In the genomic region with DNA sequence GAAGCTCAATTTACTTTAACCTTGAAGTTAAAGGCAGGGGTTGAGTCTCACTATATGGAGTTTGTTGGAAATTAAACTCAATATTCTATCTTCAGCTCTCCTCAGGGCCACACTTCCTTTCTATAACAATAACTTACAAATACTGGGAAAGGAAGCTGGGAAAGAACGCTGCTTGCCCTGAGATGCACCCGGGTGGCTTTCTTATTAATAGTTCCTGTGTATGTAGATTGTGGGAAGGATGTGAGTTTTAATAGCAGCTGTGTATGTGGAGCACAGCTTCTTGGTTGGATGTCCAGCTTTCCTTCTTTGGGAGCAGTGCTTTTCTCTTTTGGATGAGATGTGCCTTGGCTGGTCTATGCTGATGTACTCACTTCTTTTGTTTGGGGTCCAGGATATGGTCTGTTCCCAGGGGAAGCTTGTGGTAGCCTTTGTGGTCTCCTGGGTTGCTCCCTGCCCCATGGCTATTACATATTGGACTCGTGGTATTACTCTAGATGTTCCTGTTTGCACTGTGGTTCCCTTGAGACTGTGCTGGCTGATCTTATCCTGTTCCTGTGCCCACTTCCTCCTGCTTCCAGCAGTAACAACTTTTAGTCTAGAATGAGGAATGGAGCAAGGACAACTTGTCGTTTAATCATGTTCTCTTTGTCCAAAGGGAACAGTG, we compare ENCODE assay signal across 10 mouse cellular contexts.
A peak's percentile ranks its signal among the peaks of the same experiment; 100 is the strongest.
DNase-seq lines count a peak whose midpoint lies in the region; ATAC-seq and TF ChIP-seq lines count a peak whose summit lies in the region.
"Had no signal": no experiment of that assay in that cellular context is flagged by ENCODE, and none has a peak within 500 bp of the region (broad histone marks: within the 10 kb centered on the region; RNA-seq: fewer than 3 reads in every experiment).

No protein-coding gene starts in this region.

- peaks cover 11% of the 10 kb centered on the region for H3K4me1 ChIP-seq in kidney, adult 2 months (ENCODE audit: control insufficient read depth, insufficient read depth, low read length)
- H3K4me1 ChIP-seq: forebrain, embryonic 12.5 days; midbrain, embryonic 12.5 days had no signal

- TF ChIP-seq CTCF in left cerebral cortex, adult 2 months (IDR thresholded peaks at IDR 0.05): no peak
- TF ChIP-seq CTCF in kidney, adult 2 months (conservative IDR thresholded peaks at IDR 0.05; ENCODE audit: insufficient read depth, insufficient read length, low read depth, low read length): no peak

- WGBS in kidney, adult 2 months: 58% methylated on average over 4 of the region's 4 CpGs

- no peak for DNase-seq in left cerebral cortex, adult 2 months (ENCODE audit: extremely low spot score in 1 of 2, low spot score in 2 of 2)
- DNase-seq in left cerebral cortex, postnatal 25 days (ENCODE audit: low spot score in 2 of 2): no peak
- DNase-seq in gastrocnemius, postnatal 14 days: peak; percentile 33
- DNase-seq in kidney, adult 2 months: peak; percentile 69
- DNase-seq in spleen, postnatal 36 days (ENCODE audit: low spot score in 2 of 2): no peak
- DNase-seq in retina, embryonic 14.5 days (ENCODE audit: low spot score): no peak
- DNase-seq in left cerebral cortex, postnatal 10 days (ENCODE audit: extremely low spot score in 1 of 2, low spot score in 2 of 2): no peak

- TF ChIP-seq POLR2A in kidney, adult 2 months (IDR thresholded peaks at IDR 0.05; ENCODE audit: low read depth, low read length): no peak

- no peak overlapping the region for H3K4me3 ChIP-seq in left cerebral cortex, adult 2 months
- H3K4me3 ChIP-seq in kidney, adult 2 months (ENCODE audit: insufficient read depth, low read depth, low read length): no peak overlapping the region
- H3K4me3 ChIP-seq: forebrain, embryonic 12.5 days; midbrain, embryonic 12.5 days had no signal

- H3K36me3 ChIP-seq in kidney, adult 2 months (ENCODE audit: control insufficient read depth, insufficient read depth, low read length): peaks cover 1% of the 10 kb centered on the region; the same call in 1 of the 2 replicates
- H3K36me3 ChIP-seq: forebrain, embryonic 12.5 days had no signal

- peak; percentile 90 for ATAC-seq in megakaryocyte progenitor cell, adult 5-6 weeks (replicated peaks; ENCODE audit: poor library complexity)

- H3K27ac ChIP-seq in left cerebral cortex, adult 2 months: peak overlapping the region; percentile 12; the same call in 1 of the 2 replicates
- peak overlapping the region; percentile 71 for H3K27ac ChIP-seq in kidney, adult 2 months (ENCODE audit: insufficient read depth, low read depth, low read length)
- H3K27ac ChIP-seq: forebrain, embryonic 12.5 days; midbrain, embryonic 12.5 days had no signal

- intact Hi-C loops in left cerebral cortex, adult 2 months (cut with DNase I): no loop called here
- intact Hi-C loops in left cerebral cortex, postnatal 25 days (cut with DNase I): no loop called here
- intact Hi-C loops in gastrocnemius, postnatal 14 days (cut with DNase I; ENCODE audit: low total_unique reads): no loop called here
- intact Hi-C loops in left cerebral cortex, postnatal 10 days (cut with DNase I): no loop called here

- H3K27me3 ChIP-seq in kidney, adult 2 months (replicated peaks; ENCODE audit: control insufficient read depth, insufficient read depth, low read length): no peaks in the 10 kb centered on the region
- H3K27me3 ChIP-seq: forebrain, embryonic 12.5 days; midbrain, embryonic 12.5 days had no signal

Comparison
In these comparisons a context has a peak if more than half of its experiments do, and no peak if none do; other contexts are left out.
1. DNase-seq: peak in gastrocnemius, postnatal 14 days (single experiment) and kidney, adult 2 months (single experiment); none in left cerebral cortex, adult 2 months (0 of 2), left cerebral cortex, postnatal 25 days (0 of 2), spleen, postnatal 36 days (0 of 2), retina, embryonic 14.5 days (single experiment) and left cerebral cortex, postnatal 10 days (0 of 2).